Mouse (Mus musculus) hindbrain, embryonic 11.5 days (tissue): ENCODE data around the gene Ring1. TPM values are rescaled to one million over a fixed set of nuclear protein-coding genes. Genes with fewer than 3 reads are reported as not detected.
A peak's percentile ranks its signal among the peaks of the same experiment; 100 is the strongest.
"Not testable (repeated sequence)": the region's sequence is repeated elsewhere in the genome, so short reads cannot be mapped to it uniquely, and the experiment has no call there.

Experiments
- ATAC-seq: fragments of 200-750 bp; cut with Nextera tagmentation; 2 replicates; pipeline ENCODE4 v1.8.0; 2017; ENCODE audit warnings: mild to moderate bottlenecking, moderate TSS enrichment, moderate library complexity; ENCODE audit not compliant: low FRiP score
- DNase-seq: peaks from one replicate; pipeline ENCODE4 v3.0.0-alpha.2; 2015; ENCODE audit warnings: low spot score
- H3K27ac ChIP-seq: fragments of 300-500 bp; sonication (generic); 2 replicates; pipeline ENCODE4 v1.5.1; 2014; ENCODE audit warnings: mild to moderate bottlenecking, low read depth, low read length
- H3K27me3 ChIP-seq: fragments of 300-500 bp; sonication (generic); 2 replicates; pipeline ENCODE4 v1.6.1; 2014; ENCODE audit warnings: mild to moderate bottlenecking, low read length, moderate library complexity, mixed read lengths; ENCODE audit not compliant: control insufficient read depth, insufficient read depth
- H3K36me3 ChIP-seq: fragments of 300-500 bp; sonication (generic); 2 replicates; pipeline ENCODE4 v1.6.1; 2014; ENCODE audit warnings: mild to moderate bottlenecking, low read length, moderate library complexity, mixed read lengths; ENCODE audit not compliant: control insufficient read depth, insufficient read depth
- H3K4me1 ChIP-seq: fragments of 300-500 bp; sonication (generic); replicated peaks from 2 replicates; pipeline ENCODE4 v1.6.1; 2014; ENCODE audit warnings: low read length, mixed read lengths; ENCODE audit not compliant: control insufficient read depth, insufficient read depth
- H3K4me2 ChIP-seq: fragments of 300-500 bp; sonication (generic); replicated peaks from 2 replicates; pipeline ENCODE4 v1.6.1; 2014; ENCODE audit warnings: mild to moderate bottlenecking, low read depth, low read length
- H3K4me3 ChIP-seq: fragments of 300-500 bp; sonication (generic); 2 replicates; pipeline ENCODE4 v1.5.1; 2014; ENCODE audit warnings: low read depth, low read length
- H3K9ac ChIP-seq: fragments of 300-500 bp; sonication (generic); 2 replicates; pipeline ENCODE4 v1.6.1; 2014; ENCODE audit warnings: low read depth, low read length
- H3K9me3 ChIP-seq: fragments of 300-500 bp; sonication (generic); 2 replicates; pipeline ENCODE4 v1.6.1; 2016; ENCODE audit warnings: low read length; ENCODE audit not compliant: control insufficient read depth
- WGBS: fragments of 180-500 bp; shearing (Covaris S2); extraction: QIAGEN DNeasy Blood & Tissue Kit; methylation state at CpG from one replicate; pipeline ENCODE4 v1.1.7; 2014; 5-methylcytosine and 5-hydroxymethylcytosine counted together
- polyA plus RNA-seq: library from polyadenylated mRNA; unstranded; fragments of >200 nt; fragmentation: Nextera tagmentation; extraction: Ambion mirVana; gene quantifications from 2 replicates; pipeline ENCODE4 v1.2.1, GENCODE M21; 2014

Ring1 gene
- polyA plus RNA-seq, 1 experiment from 2014 or later, result 6.3 TPM

GRCm38 (mm10) chr17:34006570-34006969 lies 17.9 kb downstream of the Ring1 start:
- Histone ChIP-seq H3K27me3 (no peaks in the 10 kb centered on the region), H3K4me2 (no peak overlapping the region), H3K9me3 (no peaks in the 10 kb centered on the region), H3K4me1 (no peaks in the 10 kb centered on the region), H3K9ac (no peak overlapping the region), H3K36me3 (no peaks in the 10 kb centered on the region), H3K27ac (no peak overlapping the region), H3K4me3 (no peak overlapping the region)
- ATAC-seq (no peak), DNase-seq (no peak)
- 58% methylated on average over 2 of the region's 2 CpGs for WGBS

GRCm38 (mm10) chr17:34003426-34003825 lies 21.1 kb downstream of the Ring1 start:
- no peaks in the 10 kb centered on the region for H3K9me3 ChIP-seq
- peaks cover 18% of the 10 kb centered on the region for H3K27me3 ChIP-seq
- H3K36me3 ChIP-seq, result no peaks in the 10 kb centered on the region
- no peak overlapping the region for H3K9ac ChIP-seq
- H3K27ac ChIP-seq, result no peak overlapping the region
- WGBS, result 5% methylated on average over 5 of the region's 5 CpGs
- no peak for ATAC-seq
- H3K4me3 ChIP-seq, result no peak overlapping the region
- no peak overlapping the region for H3K4me2 ChIP-seq
- DNase-seq, result peak; percentile 77
- H3K4me1 ChIP-seq, result no peaks in the 10 kb centered on the region

GRCm38 (mm10) chr17:34000796-34001195 lies 23.7 kb downstream of the Ring1 start:
- not testable (repeated sequence) for H3K4me1 ChIP-seq, ATAC-seq, DNase-seq, H3K27ac ChIP-seq, H3K4me3 ChIP-seq, H3K9me3 ChIP-seq, H3K4me2 ChIP-seq, H3K36me3 ChIP-seq, H3K9ac ChIP-seq
- WGBS, result 52% methylated on average over 2 of the region's 2 CpGs
- peaks cover 18% of the 10 kb centered on the region for H3K27me3 ChIP-seq

- H3K4me1 ChIP-seq, result no peaks in the 10 kb centered on the region
- no peaks in the 10 kb centered on the region for H3K9me3 ChIP-seq
- whole genome bisulfite sequencing, result 2% methylated on average over 27 of the region's 30 CpGs
- H3K27me3 ChIP-seq, result peaks cover 18% of the 10 kb centered on the region
- ATAC-seq, result peak; percentile 66
- peak within 1 kb of the TSS; percentile 58 for H3K4me3 ChIP-seq
- H3K4me2 ChIP-seq, result peak within 1 kb of the TSS; percentile 99
- no peaks in the 10 kb centered on the region for H3K36me3 ChIP-seq
- H3K27ac ChIP-seq, result no peak within 1 kb of the TSS
- DNase-seq, result peak; percentile 73
- peak within 1 kb of the TSS; percentile 51; the same call in 1 of the 2 replicates for H3K9ac ChIP-seq
Observed at GRCm38 (mm10) chr17:34000150-34000537, 24.3 kb downstream of the Ring1 start, which contains the start of gene H2-K1. Gene H2-K1, minus strand, starts transcription at chr17:34000347.

GRCm38 (mm10) chr17:33999341-34000149 lies 24.9 kb downstream of the Ring1 start:
- WGBS, result 2% methylated on average over 78 of the region's 87 CpGs
- Histone ChIP-seq H3K4me1 (no peaks in the 10 kb centered on the region), H3K9ac (peak overlapping the region; percentile 51; the same call in 1 of the 2 replicates), H3K27ac (no peak overlapping the region), H3K4me3 (peak overlapping the region; percentile 58), H3K36me3 (no peaks in the 10 kb centered on the region), H3K27me3 (peaks cover 18% of the 10 kb centered on the region), H3K9me3 (no peaks in the 10 kb centered on the region), H3K4me2 (peak overlapping the region; percentile 99)
- peak; percentile 46 for DNase-seq
- peak; percentile 51 for ATAC-seq

GRCm38 (mm10) chr17:33998697-33999096 lies 25.8 kb downstream of the Ring1 start:
- H3K27me3 ChIP-seq, result peaks cover 18% of the 10 kb centered on the region
- H3K9ac ChIP-seq, H3K36me3 ChIP-seq, H3K4me2 ChIP-seq, ATAC-seq, H3K27ac ChIP-seq, H3K4me1 ChIP-seq, DNase-seq, H3K4me3 ChIP-seq, H3K9me3 ChIP-seq: not testable (repeated sequence)
- WGBS, result 62% methylated on average over 5 of the region's 5 CpGs

- ATAC-seq, DNase-seq, H3K4me1 ChIP-seq, H3K36me3 ChIP-seq, H3K4me3 ChIP-seq, H3K27ac ChIP-seq, H3K9ac ChIP-seq, H3K9me3 ChIP-seq, H3K4me2 ChIP-seq: not testable (repeated sequence)
- peaks cover 18% of the 10 kb centered on the region for H3K27me3 ChIP-seq
- 93% methylated on average over 2 of the region's 2 CpGs for WGBS
Observed at GRCm38 (mm10) chr17:33997025-33997424, 27.5 kb downstream of the Ring1 start.

GRCm38 (mm10) chr17:33995651-33996050 lies 28.8 kb downstream of the Ring1 start:
- no peak overlapping the region for H3K27ac ChIP-seq
- no peak overlapping the region for H3K4me3 ChIP-seq
- H3K27me3 ChIP-seq, result peaks cover 17% of the 10 kb centered on the region
- H3K4me2 ChIP-seq, result no peak overlapping the region
- ATAC-seq (no peak), DNase-seq (no peak)
- H3K36me3 ChIP-seq, result no peaks in the 10 kb centered on the region
- H3K9ac ChIP-seq, result no peak overlapping the region
- no peaks in the 10 kb centered on the region for H3K9me3 ChIP-seq
- no peaks in the 10 kb centered on the region for H3K4me1 ChIP-seq
- 70% methylated on average over 3 of the region's 3 CpGs for WGBS

- no peak for ATAC-seq
- H3K4me3 ChIP-seq, result no peak overlapping the region
- WGBS, result 93% methylated on average over 8 of the region's 8 CpGs
Observed at GRCm38 (mm10) chr17:33994959-33995358, 29.5 kb downstream of the Ring1 start.

More at GRCm38 (mm10) chr17:33994959-33995358, 29.5 kb downstream of the Ring1 start:
- Histone ChIP-seq H3K9me3 (no peaks in the 10 kb centered on the region), H3K27me3 (peaks cover 10% of the 10 kb centered on the region), H3K36me3 (no peaks in the 10 kb centered on the region), H3K4me1 (no peaks in the 10 kb centered on the region), H3K4me2 (no peak overlapping the region), H3K27ac (no peak overlapping the region), H3K9ac (no peak overlapping the region)
- no peak for DNase-seq
